Mouse (Mus musculus): ENCODE results near the gene Hes5. TPM values are rescaled to one million over a fixed set of nuclear protein-coding genes. Genes with fewer than 3 reads are reported as not detected.

Hes5 gene
- polyA plus RNA-seq, 2 experiments = 0.77 to 1.6 TPM

DNA sequence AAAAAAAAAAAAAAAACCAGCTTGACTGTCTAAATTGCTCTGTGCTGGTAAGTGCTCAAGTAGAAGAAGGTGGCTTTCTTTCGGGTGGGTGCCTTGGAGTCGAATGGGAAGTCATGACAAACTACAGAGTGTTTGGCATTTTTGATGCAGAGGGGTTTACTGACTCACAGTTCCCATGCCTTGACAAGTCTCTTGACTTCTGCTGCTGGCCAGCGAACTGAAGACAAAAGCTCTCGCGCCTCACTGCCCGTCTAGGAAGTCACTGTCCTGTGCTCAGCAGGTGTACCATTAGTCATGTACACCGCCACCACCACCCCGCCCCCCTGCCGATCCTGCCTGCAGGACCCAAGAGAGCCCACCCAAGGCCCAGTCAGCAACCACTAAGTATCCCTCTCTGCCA lies 4.1 kb upstream of the Hes5 start:
- Histone ChIP-seq H3K36me3 (ENCODE audit: control insufficient read depth, insufficient read depth, low read length) (no peaks in the 10 kb centered on the region), H3K9me3 (ENCODE audit: control insufficient read depth, low read length) (no peaks in the 10 kb centered on the region), H3K9ac (ENCODE audit: low read depth, low read length, severe bottlenecking) (no peak overlapping the region), H3K4me3 (replicated peaks; ENCODE audit: low read length) (no peak overlapping the region), H3K27ac (replicated peaks; ENCODE audit: low read depth, low read length) (no peak overlapping the region), H3K4me1 (ENCODE audit: control insufficient read depth, insufficient read depth, low read length) (peaks cover 30% of the 10 kb centered on the region), H3K27me3 (ENCODE audit: control insufficient read depth, insufficient read depth, low read length) (peaks cover 56% of the 10 kb centered on the region), H3K4me2 (replicated peaks; ENCODE audit: low read depth, low read length, severe bottlenecking) (no peak overlapping the region)
- no peak for TF ChIP-seq POLR2A (IDR thresholded peaks at IDR 0.05; ENCODE audit: borderline replicate concordance, extremely low read depth, insufficient read depth, insufficient read length)
- DNase-seq (ENCODE audit: low spot score) (no peak), ATAC-seq (ENCODE audit: low FRiP score, low read depth) (no peak)
- 55% methylated on average over 9 of the region's 9 CpGs for WGBS

DNA sequence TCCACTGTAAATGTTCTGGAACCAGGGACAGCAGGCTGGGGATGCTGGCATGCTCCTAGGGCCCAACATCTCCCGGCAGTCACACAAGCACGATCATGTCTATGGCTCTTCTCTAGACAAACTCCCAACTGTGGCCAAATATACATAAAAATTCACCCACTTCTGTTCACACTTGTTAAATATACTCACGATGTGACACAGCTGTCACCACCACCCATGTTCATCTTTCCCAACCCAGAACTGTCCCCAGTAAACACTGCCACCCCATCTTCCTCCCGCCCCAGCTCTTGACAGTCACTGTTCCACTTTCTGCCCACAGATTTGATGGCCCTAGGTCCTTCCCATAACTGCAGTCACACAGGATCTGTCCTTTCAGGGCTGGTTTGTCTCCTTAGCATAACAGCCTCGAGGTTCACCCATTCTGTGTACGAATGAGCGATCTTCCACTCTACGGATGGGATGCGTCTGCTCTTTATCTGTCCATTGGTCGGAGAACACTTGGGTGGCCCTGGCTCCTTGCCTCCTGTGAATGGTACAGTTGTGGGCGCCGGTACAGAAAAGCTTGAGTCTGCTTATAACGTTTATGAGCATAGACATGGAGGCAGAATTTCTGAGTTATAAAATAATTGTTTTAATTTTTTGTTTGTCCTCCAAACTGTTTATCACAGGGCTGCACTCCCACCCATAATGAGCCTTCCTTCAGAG lies 3.3 kb upstream of the Hes5 start:
- WGBS = 58% methylated on average over 13 of the region's 13 CpGs
- Histone ChIP-seq H3K4me1 (ENCODE audit: control insufficient read depth, insufficient read depth, low read length) (peaks cover 33% of the 10 kb centered on the region), H3K36me3 (ENCODE audit: control insufficient read depth, insufficient read depth, low read length) (no peaks in the 10 kb centered on the region), H3K9me3 (ENCODE audit: control insufficient read depth, low read length) (no peaks in the 10 kb centered on the region), H3K27me3 (ENCODE audit: control insufficient read depth, insufficient read depth, low read length) (peaks cover 63% of the 10 kb centered on the region), H3K27ac (replicated peaks; ENCODE audit: low read depth, low read length) (no peak overlapping the region), H3K4me3 (replicated peaks; ENCODE audit: low read length) (no peak overlapping the region), H3K4me2 (replicated peaks; ENCODE audit: low read depth, low read length, severe bottlenecking) (peak overlapping the region; percentile 30), H3K9ac (ENCODE audit: low read depth, low read length, severe bottlenecking) (no peak overlapping the region)
- ATAC-seq (ENCODE audit: low FRiP score, low read depth) (no peak), DNase-seq (ENCODE audit: low spot score) (no peak)
- TF ChIP-seq POLR2A (IDR thresholded peaks at IDR 0.05; ENCODE audit: borderline replicate concordance, extremely low read depth, insufficient read depth, insufficient read length) = no peak

DNA sequence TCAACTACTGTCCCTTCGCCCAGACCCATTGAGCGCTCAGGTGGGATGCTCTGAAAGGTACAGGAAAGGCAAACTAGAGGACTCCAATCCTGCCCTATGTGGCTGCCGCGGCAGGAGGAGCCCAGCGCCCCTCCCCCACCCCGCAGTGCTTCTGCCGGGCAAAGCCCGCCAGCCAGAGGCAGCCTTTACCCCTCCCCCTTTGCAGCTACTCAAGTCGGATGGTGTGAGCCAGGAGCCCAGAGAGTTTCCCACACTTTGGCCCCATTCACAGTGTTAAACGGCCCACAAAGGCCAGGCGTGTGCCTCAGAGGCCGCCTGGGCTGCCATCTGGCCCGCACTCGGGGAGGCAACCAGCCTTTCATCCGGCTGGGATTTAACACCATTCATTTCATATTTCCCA lies 2.6 kb upstream of the Hes5 start:
- DNase-seq (ENCODE audit: low spot score) (peak; percentile 51), ATAC-seq (ENCODE audit: low FRiP score, low read depth) (peak; percentile 60; the same call in 1 of the 2 replicates)
- TF ChIP-seq POLR2A (IDR thresholded peaks at IDR 0.05; ENCODE audit: borderline replicate concordance, extremely low read depth, insufficient read depth, insufficient read length) = no peak
- under 1% methylated on average over 13 of the region's 15 CpGs for WGBS
- Histone ChIP-seq H3K4me3 (replicated peaks; ENCODE audit: low read length) (no peak overlapping the region; the same call in 1 of the 2 replicates), H3K27ac (replicated peaks; ENCODE audit: low read depth, low read length) (no peak overlapping the region), H3K36me3 (ENCODE audit: control insufficient read depth, insufficient read depth, low read length) (no peaks in the 10 kb centered on the region), H3K27me3 (ENCODE audit: control insufficient read depth, insufficient read depth, low read length) (peaks cover 63% of the 10 kb centered on the region), H3K9ac (ENCODE audit: low read depth, low read length, severe bottlenecking) (0 out of 2 replicates have a peak overlapping the region, but pooled peaks have one; percentile 0), H3K4me2 (replicated peaks; ENCODE audit: low read depth, low read length, severe bottlenecking) (peak overlapping the region; percentile 30), H3K9me3 (ENCODE audit: control insufficient read depth, low read length) (no peaks in the 10 kb centered on the region), H3K4me1 (ENCODE audit: control insufficient read depth, insufficient read depth, low read length) (peaks cover 31% of the 10 kb centered on the region)

DNA sequence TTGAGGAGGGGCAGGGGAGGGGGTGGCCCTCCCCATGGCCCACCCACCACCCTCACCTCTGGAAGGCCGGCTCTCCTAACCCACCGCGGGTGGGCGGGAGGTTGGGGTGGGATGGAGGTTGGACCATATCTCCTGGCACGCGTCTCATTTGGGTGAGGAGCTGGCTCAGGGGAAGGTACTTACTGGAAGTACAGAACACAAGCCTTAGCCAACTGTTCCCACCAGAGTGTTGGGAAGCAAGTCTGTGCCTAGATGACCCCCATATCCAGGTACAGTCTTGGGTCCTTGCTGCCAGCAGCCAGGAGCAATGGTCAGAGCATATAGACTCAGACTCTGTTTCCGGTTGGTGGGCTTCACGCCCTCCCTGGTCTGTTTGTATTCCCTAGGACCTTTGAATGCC lies 2.1 kb upstream of the Hes5 start:
- H3K4me3 ChIP-seq (replicated peaks; ENCODE audit: low read length) = no peak overlapping the region
- WGBS = 12% methylated on average over 8 of the region's 8 CpGs

DNA sequence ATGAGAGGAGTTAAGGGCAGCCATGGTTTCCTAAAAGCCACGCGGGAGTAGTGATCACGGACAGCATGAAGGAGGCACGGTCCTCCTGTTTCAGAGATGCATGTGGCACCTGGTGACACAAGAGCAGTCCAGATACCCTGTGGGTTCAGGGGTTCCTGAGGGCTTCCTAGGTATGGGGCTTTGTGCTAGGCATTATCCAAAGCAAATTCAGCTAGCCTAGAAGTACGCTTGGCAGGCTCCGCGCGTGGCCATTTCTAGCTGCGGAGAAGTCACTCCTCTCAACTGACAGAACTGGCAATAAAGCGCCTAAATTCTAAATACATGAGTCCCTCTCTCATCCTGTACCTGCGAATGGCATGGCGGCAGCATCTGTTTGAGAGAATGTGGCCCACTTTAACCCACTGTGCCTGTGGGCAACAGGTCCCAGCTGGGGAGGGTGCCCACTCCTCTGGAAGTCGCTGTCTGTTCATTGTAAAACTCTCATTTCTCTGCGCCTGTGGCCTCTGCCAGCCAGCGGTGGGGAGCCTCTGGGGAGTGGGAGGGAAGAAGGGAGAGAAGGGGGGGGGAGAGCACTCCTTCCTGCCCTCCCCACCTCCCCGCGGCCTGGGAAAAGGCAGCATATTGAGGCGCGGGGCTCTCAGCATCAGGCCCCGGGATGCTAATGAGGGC lies 568 bp upstream of the Hes5 start:
- DNase-seq (ENCODE audit: low spot score) (no peak), ATAC-seq (ENCODE audit: low FRiP score, low read depth) (no peak)
- peaks cover 58% of the 10 kb centered on the region for H3K27me3 ChIP-seq (ENCODE audit: control insufficient read depth, insufficient read depth, low read length)
- no peaks in the 10 kb centered on the region for H3K36me3 ChIP-seq (ENCODE audit: control insufficient read depth, insufficient read depth, low read length)
- WGBS = 23% methylated on average over 20 of the region's 20 CpGs
- peak overlapping the region; percentile 79 for H3K4me2 ChIP-seq (replicated peaks; ENCODE audit: low read depth, low read length, severe bottlenecking)
- no peaks in the 10 kb centered on the region for H3K9me3 ChIP-seq (ENCODE audit: control insufficient read depth, low read length)
- peaks cover 32% of the 10 kb centered on the region for H3K4me1 ChIP-seq (ENCODE audit: control insufficient read depth, insufficient read depth, low read length)
- H3K4me3 ChIP-seq (replicated peaks; ENCODE audit: low read length) = peak overlapping the region; percentile 42
- H3K27ac ChIP-seq (replicated peaks; ENCODE audit: low read depth, low read length) = no peak overlapping the region
- TF ChIP-seq POLR2A (IDR thresholded peaks at IDR 0.05; ENCODE audit: borderline replicate concordance, extremely low read depth, insufficient read depth, insufficient read length) = no peak
- peak overlapping the region; percentile 36; the same call in 1 of the 2 replicates for H3K9ac ChIP-seq (ENCODE audit: low read depth, low read length, severe bottlenecking)

More for the DNA sequence above, 2.1 kb upstream of the Hes5 start:
- Histone ChIP-seq H3K36me3 (ENCODE audit: control insufficient read depth, insufficient read depth, low read length) (no peaks in the 10 kb centered on the region), H3K9me3 (ENCODE audit: control insufficient read depth, low read length) (no peaks in the 10 kb centered on the region), H3K27me3 (ENCODE audit: control insufficient read depth, insufficient read depth, low read length) (peaks cover 60% of the 10 kb centered on the region), H3K4me1 (ENCODE audit: control insufficient read depth, insufficient read depth, low read length) (peaks cover 31% of the 10 kb centered on the region), H3K27ac (replicated peaks; ENCODE audit: low read depth, low read length) (no peak overlapping the region), H3K4me2 (replicated peaks; ENCODE audit: low read depth, low read length, severe bottlenecking) (peak overlapping the region; percentile 30), H3K9ac (ENCODE audit: low read depth, low read length, severe bottlenecking) (0 out of 2 replicates have a peak overlapping the region, but pooled peaks have one; percentile 0)
- no peak for TF ChIP-seq POLR2A (IDR thresholded peaks at IDR 0.05; ENCODE audit: borderline replicate concordance, extremely low read depth, insufficient read depth, insufficient read length)
- no peak for DNase-seq (ENCODE audit: low spot score)
- no peak for ATAC-seq (ENCODE audit: low FRiP score, low read depth)

Measured in limb, embryonic 14.5 days (tissue).